Mouse (Mus musculus): ENCODE results near the gene Lrrc59.

The Lrrc59 gene

GRCm38 (mm10) chr11:94629199-94629883 is at the start of gene Lrrc59:
TSS of gene Lrrc59 (plus strand) at chr11:94629767.
- peak; percentile 92 to 94 for DNase-seq (ENCODE audit: low spot score in 2 of 2)

- DNase-seq (ENCODE audit: low spot score in 2 of 2) = no peak
These were observed 49.3 kb upstream of the Lrrc59 start for GRCm38 (mm10) chr11:94580111-94580740.

GRCm38 (mm10) chr11:94585091-94585490 is 44.5 kb upstream of the Lrrc59 start:
- no peak for DNase-seq (ENCODE audit: low spot score in 2 of 2)

GRCm38 (mm10) chr11:94587511-94587910 is 42.1 kb upstream of the Lrrc59 start:
- DNase-seq (ENCODE audit: low spot score in 2 of 2) = no peak

GRCm38 (mm10) chr11:94596311-94596852 is 33.2 kb upstream of the Lrrc59 start:
- DNase-seq (ENCODE audit: low spot score in 2 of 2) = peak; percentile 59 to 75

GRCm38 (mm10) chr11:94597319-94597718 is 32.2 kb upstream of the Lrrc59 start:
- DNase-seq (ENCODE audit: low spot score in 2 of 2) = no peak

GRCm38 (mm10) chr11:94598437-94599120 is 31.0 kb upstream of the Lrrc59 start:
- no peak for DNase-seq (ENCODE audit: low spot score in 2 of 2)

GRCm38 (mm10) chr11:94600447-94600846 is 29.1 kb upstream of the Lrrc59 start:
- no peak for DNase-seq (ENCODE audit: low spot score in 2 of 2)

- peak; percentile 41 to 64 for DNase-seq (ENCODE audit: low spot score in 2 of 2)
These were observed 28.0 kb upstream of the Lrrc59 start, which contains the start of gene Acsf2 for GRCm38 (mm10) chr11:94601321-94602281. TSS of gene Acsf2 (minus strand) at chr11:94601871.

GRCm38 (mm10) chr11:94602356-94602955 is 27.1 kb upstream of the Lrrc59 start:
- no peak for DNase-seq (ENCODE audit: low spot score in 2 of 2)

- DNase-seq (ENCODE audit: low spot score in 2 of 2) = peak in 1 of 2 experiments; percentile 4
These were observed 18.5 kb upstream of the Lrrc59 start for GRCm38 (mm10) chr11:94610744-94611740.

GRCm38 (mm10) chr11:94614603-94615002 is 15.0 kb upstream of the Lrrc59 start:
- no peak for DNase-seq (ENCODE audit: low spot score in 2 of 2)

GRCm38 (mm10) chr11:94615494-94615893 is 14.1 kb upstream of the Lrrc59 start:
- no peak for DNase-seq (ENCODE audit: low spot score in 2 of 2)

GRCm38 (mm10) chr11:94617646-94618045 is 11.9 kb upstream of the Lrrc59 start:
- DNase-seq (ENCODE audit: low spot score in 2 of 2) = no peak

GRCm38 (mm10) chr11:94620766-94621457 is 8.7 kb upstream of the Lrrc59 start:
- no peak for DNase-seq (ENCODE audit: low spot score in 2 of 2)

GRCm38 (mm10) chr11:94621458-94621852 is 8.1 kb upstream of the Lrrc59 start:
- DNase-seq (ENCODE audit: low spot score in 2 of 2) = no peak

- DNase-seq (ENCODE audit: low spot score in 2 of 2) = no peak
These were observed 7.4 kb upstream of the Lrrc59 start for GRCm38 (mm10) chr11:94622162-94622561.

- DNase-seq (ENCODE audit: low spot score in 2 of 2) = no peak
These were observed 274 bp downstream of the Lrrc59 start for GRCm38 (mm10) chr11:94629884-94630198.

Data from natural killer cell, adult 2 months (primary cell).